Mouse (Mus musculus) forebrain, postnatal 0 days (tissue): Measurements from ENCODE around the gene Aimp1. TPM values are rescaled to one million over a fixed set of nuclear protein-coding genes. Genes with fewer than 3 reads are reported as not detected.
A peak's percentile ranks its signal among the peaks of the same experiment; 100 is the strongest.

Experiments
- ATAC-seq: fragments of 200-750 bp; cut with Nextera tagmentation; 2 replicates; pipeline ENCODE4 v1.8.0; 2017; ENCODE audit warnings: mild to moderate bottlenecking, moderate library complexity
- DNase-seq: peaks from one replicate; pipeline ENCODE4 v3.0.0-alpha.2; 2015
- H3K27ac ChIP-seq: fragments of 300-500 bp; sonication (generic); 2 replicates; pipeline ENCODE4 v1.5.1; 2014; ENCODE audit warnings: low read depth, mild to moderate bottlenecking, antibody characterized with exemption, low read length, moderate library complexity, mixed read lengths
- H3K27me3 ChIP-seq: fragments of 300-500 bp; sonication (generic); 2 replicates; pipeline ENCODE4 v1.6.1; 2014; ENCODE audit warnings: mild to moderate bottlenecking, low read length, mixed read lengths; ENCODE audit not compliant: insufficient read depth
- H3K36me3 ChIP-seq: fragments of 300-500 bp; sonication (generic); 2 replicates; pipeline ENCODE4 v1.6.1; 2014; ENCODE audit warnings: mild to moderate bottlenecking, moderate library complexity; ENCODE audit not compliant: insufficient read depth
- H3K4me1 ChIP-seq: fragments of 300-500 bp; sonication (generic); 2 replicates; pipeline ENCODE4 v1.6.1; 2014; ENCODE audit warnings: antibody characterized with exemption; ENCODE audit not compliant: insufficient read depth
- H3K4me2 ChIP-seq: fragments of 300-500 bp; sonication (generic); 2 replicates; pipeline ENCODE4 v1.6.1; 2014; ENCODE audit warnings: low read depth, mild to moderate bottlenecking, moderate library complexity
- H3K4me3 ChIP-seq: fragments of 300-500 bp; sonication (generic); 2 replicates; pipeline ENCODE4 v1.5.1; 2014; ENCODE audit warnings: low read depth, low read length, mixed read lengths
- H3K9ac ChIP-seq: fragments of 300-500 bp; sonication (generic); 2 replicates; pipeline ENCODE4 v1.6.1; 2014; ENCODE audit warnings: mild to moderate bottlenecking
- H3K9me3 ChIP-seq: fragments of 300-500 bp; sonication (generic); 2 replicates; pipeline ENCODE4 v1.6.1; 2016; ENCODE audit warnings: low read length
- CTCF ChIP-seq: sonication (generic); IDR thresholded peaks from 2 replicates; pipeline ENCODE4 v1.5.1; 2016; ENCODE audit warnings: antibody characterized with exemption, control low read depth, low read depth
- WGBS: fragments of 180-500 bp; shearing (Covaris S2); extraction: QIAGEN DNeasy Blood & Tissue Kit; methylation state at CpG from one replicate; pipeline ENCODE4 v1.1.7; 2014; 5-methylcytosine and 5-hydroxymethylcytosine counted together
- polyA plus RNA-seq: library from polyadenylated mRNA; unstranded; fragments of >200 nt; fragmentation: Nextera tagmentation; extraction: Ambion mirVana; gene quantifications from 2 replicates; pipeline ENCODE4 v1.2.1, GENCODE M21; 2015
- total RNA-seq: library from RNA; depleted of rRNA; stranded (reverse); fragments of >200 nt; gene quantifications from 2 replicates; pipeline ENCODE4 v1.2.3, GENCODE M21; 2014

Aimp1 gene
- total and polyA plus RNA-seq, 2 experiments from 2014 or later: 65.5 to 82.9 TPM

DNA sequence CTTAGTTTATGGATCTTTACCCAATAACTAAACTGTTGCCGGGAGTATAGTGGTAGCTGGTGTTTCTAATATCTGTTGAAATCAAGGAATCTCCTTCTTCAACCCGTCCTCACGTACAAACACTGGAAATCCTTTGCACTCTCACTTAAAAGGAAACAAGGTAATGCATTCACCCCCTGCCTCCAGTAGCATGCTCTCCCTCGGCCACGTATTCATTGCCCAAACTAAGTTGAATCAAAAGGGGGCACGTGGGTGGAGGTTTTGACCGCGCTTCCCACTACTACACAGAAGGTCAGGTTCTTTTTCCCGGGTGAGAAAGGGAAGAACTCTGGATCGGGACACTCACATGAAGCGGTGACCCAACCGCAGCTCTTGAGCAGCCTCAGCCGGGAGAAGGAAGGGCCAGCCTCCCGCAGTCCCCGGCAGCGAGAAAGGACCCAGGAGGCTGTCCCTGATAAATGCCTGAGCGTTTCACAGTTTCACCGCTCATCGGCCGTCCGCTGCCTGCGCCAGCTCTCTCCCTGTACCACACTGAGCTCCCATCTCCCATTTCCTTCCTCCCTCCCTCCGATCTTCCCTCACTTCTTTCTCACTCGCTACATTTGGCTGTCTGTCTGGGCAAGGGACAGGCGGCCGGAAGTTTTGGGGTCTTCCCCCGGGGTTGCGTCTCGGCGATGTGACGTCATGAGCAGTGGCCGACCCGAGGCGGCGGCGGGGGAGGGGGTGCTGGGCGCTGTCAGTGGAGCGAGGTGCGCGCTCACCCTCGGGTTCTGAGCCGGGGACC lies 531 bp downstream of the Aimp1 start, which contains the start of gene Tbck:
Gene Tbck, plus strand, starts transcription at position 698 of the 784 bp plus-strand sequence.
- Histone ChIP-seq H3K27ac (peak within 1 kb of the TSS; percentile 92), H3K9ac (peak within 1 kb of the TSS; percentile 89), H3K27me3 (no peaks in the 10 kb centered on the region), H3K4me2 (peak within 1 kb of the TSS; percentile 63), H3K4me1 (peaks cover 9% of the 10 kb centered on the region; the same call in 1 of the 2 replicates), H3K4me3 (peak within 1 kb of the TSS; percentile 79), H3K36me3 (0 out of 2 replicates have a peak, but pooled peaks cover 3% of the 10 kb centered on the region), H3K9me3 (no peaks in the 10 kb centered on the region)
- 0 out of 2 replicates have a peak, but pooled peaks have one; percentile 9 for TF ChIP-seq CTCF
- WGBS: under 1% methylated on average over 42 of the region's 42 CpGs
- peak; percentile 98 for ATAC-seq
- peak; percentile 96 for DNase-seq

DNA sequence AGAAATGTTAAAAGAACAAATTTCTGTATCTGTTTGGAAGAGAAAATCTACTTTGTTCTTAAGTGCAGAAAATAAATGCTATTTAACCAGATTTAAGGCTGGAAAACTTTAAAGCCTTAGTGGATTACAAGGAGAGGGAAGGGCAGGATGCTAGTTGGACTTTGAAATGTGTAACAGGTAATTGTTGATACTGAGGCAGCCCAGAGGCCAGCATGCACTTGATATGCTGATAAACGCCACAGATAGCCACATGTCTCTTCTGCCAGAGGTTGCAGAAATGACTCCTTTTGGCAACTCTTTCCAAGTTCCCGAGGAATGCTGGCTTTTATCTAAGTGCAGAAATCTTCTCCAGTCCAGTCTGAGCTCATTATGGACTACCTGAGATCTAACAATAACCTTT lies 6.7 kb downstream of the Aimp1 start:
- H3K36me3 ChIP-seq: peaks cover 10% of the 10 kb centered on the region
- DNase-seq: no peak
- H3K27me3 ChIP-seq: no peaks in the 10 kb centered on the region
- no peak overlapping the region for H3K27ac ChIP-seq
- no peak overlapping the region for H3K9ac ChIP-seq
- 0 out of 2 replicates have a peak, but pooled peaks cover 2% of the 10 kb centered on the region for H3K4me1 ChIP-seq
- no peaks in the 10 kb centered on the region for H3K9me3 ChIP-seq
- WGBS: 88% methylated on average over 2 of the region's 2 CpGs
- no peak overlapping the region for H3K4me2 ChIP-seq
- no peak for ATAC-seq
- no peak overlapping the region for H3K4me3 ChIP-seq
- TF ChIP-seq CTCF: no peak

DNA sequence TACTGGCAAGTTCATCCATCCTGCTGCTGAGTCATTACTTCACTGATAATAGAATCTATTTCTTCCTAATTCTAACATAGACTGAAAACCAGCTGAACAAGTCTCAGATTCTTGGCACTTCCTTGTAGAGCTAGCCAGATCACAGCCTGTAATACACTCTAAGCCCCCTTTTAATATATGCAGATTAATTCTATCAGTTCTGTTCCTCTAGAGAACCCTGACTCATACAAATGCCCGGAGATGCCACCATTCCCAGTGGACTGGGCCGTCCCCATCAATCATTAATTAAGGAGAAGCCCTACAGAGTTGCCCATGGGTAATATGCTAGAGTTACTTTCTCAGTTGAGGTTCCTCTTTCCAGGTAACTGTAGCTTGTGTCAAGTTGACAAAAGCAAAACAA lies 28.2 kb downstream of the Aimp1 start:
- TF ChIP-seq CTCF: no peak
- H3K4me2 ChIP-seq: no peak overlapping the region
- ATAC-seq (no peak), DNase-seq (no peak)
- H3K4me1 ChIP-seq: no peaks in the 10 kb centered on the region
- H3K36me3 ChIP-seq: 0 out of 2 replicates have a peak, but pooled peaks cover 7% of the 10 kb centered on the region
- no peak overlapping the region for H3K9ac ChIP-seq
- no peaks in the 10 kb centered on the region for H3K27me3 ChIP-seq
- no peak overlapping the region for H3K4me3 ChIP-seq
- WGBS: 62% methylated on average over 2 of the region's 2 CpGs
- no peak overlapping the region for H3K27ac ChIP-seq
- H3K9me3 ChIP-seq: no peaks in the 10 kb centered on the region

DNA sequence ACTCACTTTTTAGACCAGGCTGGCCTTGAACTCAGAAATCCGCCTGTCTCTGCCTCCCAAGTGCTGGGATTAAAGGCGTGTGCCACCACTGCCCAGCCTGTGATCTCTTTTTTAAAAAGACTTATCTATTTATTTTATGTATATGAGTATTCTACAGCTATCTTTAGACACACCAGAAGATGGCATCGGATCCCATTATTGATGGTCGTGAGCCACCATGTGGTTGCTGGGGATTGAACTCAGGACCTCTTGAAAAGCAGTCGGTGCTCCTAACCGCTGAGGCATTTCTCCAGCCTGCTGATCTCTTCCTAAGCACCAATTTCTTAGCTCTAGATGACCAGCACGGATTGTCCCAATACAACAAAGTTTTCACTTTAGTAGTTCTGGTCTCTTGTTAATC lies 30.2 kb downstream of the Aimp1 start:
- no peak for ATAC-seq
- 81% methylated on average over 7 of the region's 7 CpGs for WGBS
- Histone ChIP-seq H3K4me1 (no peaks in the 10 kb centered on the region), H3K4me2 (no peak overlapping the region), H3K9ac (no peak overlapping the region), H3K36me3 (0 out of 2 replicates have a peak, but pooled peaks cover 2% of the 10 kb centered on the region), H3K27me3 (no peaks in the 10 kb centered on the region), H3K9me3 (no peaks in the 10 kb centered on the region), H3K4me3 (no peak overlapping the region), H3K27ac (no peak overlapping the region)
- no peak for TF ChIP-seq CTCF
- DNase-seq: no peak

DNA sequence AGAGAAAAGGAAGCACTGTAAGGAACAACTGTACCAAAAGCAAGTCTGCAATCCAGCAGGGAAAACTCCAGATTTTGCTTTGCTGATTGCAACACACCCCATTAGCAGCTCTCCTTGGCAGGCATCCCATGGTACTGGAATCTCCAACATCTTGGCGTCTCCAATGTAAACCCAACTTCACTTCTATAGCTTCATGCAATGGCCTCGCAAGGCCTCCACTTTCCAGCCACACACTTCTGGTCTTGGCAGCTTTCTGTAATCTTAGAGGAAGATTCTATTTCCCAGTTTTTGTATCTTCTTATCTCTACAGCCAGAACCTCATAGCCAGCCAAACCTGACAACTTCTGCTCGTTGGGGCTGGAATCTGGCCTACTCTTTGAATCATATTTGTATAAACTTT lies 32.4 kb downstream of the Aimp1 start:
- no peak overlapping the region for H3K4me3 ChIP-seq
- no peak overlapping the region for H3K4me2 ChIP-seq
- H3K27ac ChIP-seq: no peak overlapping the region
- no peaks in the 10 kb centered on the region for H3K4me1 ChIP-seq
- ATAC-seq (peak; percentile 27; the same call in 1 of the 2 replicates), DNase-seq (peak; percentile 33)
- no peaks in the 10 kb centered on the region for H3K27me3 ChIP-seq
- H3K36me3 ChIP-seq: no peaks in the 10 kb centered on the region
- TF ChIP-seq CTCF: no peak
- WGBS: 68% methylated on average over 3 of the region's 3 CpGs
- H3K9ac ChIP-seq: no peak overlapping the region
- H3K9me3 ChIP-seq: no peaks in the 10 kb centered on the region

DNA sequence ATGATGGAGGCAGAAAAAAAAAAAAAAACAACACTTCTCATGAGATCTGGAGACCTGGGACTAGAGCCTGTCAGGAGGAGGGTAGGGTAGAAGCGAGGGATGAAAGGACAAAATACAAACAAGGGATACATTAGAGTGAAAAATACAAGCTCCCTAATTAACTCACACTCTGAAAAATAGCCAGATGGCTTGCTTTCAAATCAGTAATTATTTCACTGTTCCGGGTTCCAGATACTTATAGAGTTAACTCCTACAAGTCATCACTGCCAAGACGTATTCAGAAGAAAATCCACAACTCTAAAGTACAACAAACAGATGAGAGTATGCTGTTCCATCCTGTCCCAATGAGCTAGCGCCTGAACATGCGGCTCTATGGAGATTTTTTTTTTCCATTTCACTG lies 34.0 kb downstream of the Aimp1 start:
- H3K9ac ChIP-seq: no peak overlapping the region
- DNase-seq: peak; percentile 6
- H3K9me3 ChIP-seq: no peaks in the 10 kb centered on the region
- no peaks in the 10 kb centered on the region for H3K4me1 ChIP-seq
- H3K27ac ChIP-seq: no peak overlapping the region
- no peak for TF ChIP-seq CTCF
- H3K27me3 ChIP-seq: no peaks in the 10 kb centered on the region
- WGBS: 49% methylated on average over 5 of the region's 5 CpGs
- H3K4me2 ChIP-seq: no peak overlapping the region
- H3K36me3 ChIP-seq: no peaks in the 10 kb centered on the region
- no peak overlapping the region for H3K4me3 ChIP-seq
- peak; percentile 36; the same call in 1 of the 2 replicates for ATAC-seq

DNA sequence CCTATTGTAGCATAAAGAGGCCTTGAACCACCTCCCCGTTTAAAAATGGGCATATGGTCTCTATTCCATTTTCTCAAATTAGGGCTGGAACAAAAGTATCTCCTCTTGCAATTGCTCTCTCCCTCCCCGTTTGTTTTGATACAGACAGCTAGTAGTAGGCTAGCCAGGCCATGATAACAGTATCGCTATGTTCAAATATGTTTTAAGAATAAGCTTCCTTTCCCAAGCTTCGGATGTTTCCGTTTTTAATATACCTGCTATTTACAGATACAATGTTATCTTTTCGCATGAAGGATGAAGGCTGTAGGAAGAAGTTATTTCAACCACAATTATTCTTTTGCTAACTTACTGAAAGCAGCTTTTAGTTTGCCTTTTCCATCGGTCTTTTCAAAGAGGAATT lies 34.8 kb downstream of the Aimp1 start:
- H3K27ac ChIP-seq: no peak overlapping the region
- no peak overlapping the region for H3K9ac ChIP-seq
- 71% methylated on average over 7 of the region's 7 CpGs for WGBS
- no peaks in the 10 kb centered on the region for H3K27me3 ChIP-seq
- ATAC-seq (no peak), DNase-seq (no peak)
- no peaks in the 10 kb centered on the region for H3K36me3 ChIP-seq
- no peaks in the 10 kb centered on the region for H3K9me3 ChIP-seq
- no peak for TF ChIP-seq CTCF
- no peak overlapping the region for H3K4me2 ChIP-seq
- H3K4me3 ChIP-seq: no peak overlapping the region
- H3K4me1 ChIP-seq: no peaks in the 10 kb centered on the region
